Mouse (Mus musculus) 416B (cell line): ENCODE measurements at regions not wholly inside any gene's neighbourhood (a gene's known extent, or its start where the extent isn't known, plus 50 kb on each side); places are given as distances from the start of the nearest gene placed in this dataset.
"Not testable (repeated sequence)": the region's sequence is repeated elsewhere in the genome, so short reads cannot be mapped to it uniquely, and the experiment has no call there.

Source experiments
- DNase-seq: peaks from one replicate; pipeline ENCODE4 v3.0.0; 2011; ENCODE audit warnings: low read depth

GRCm38 (mm10) chr19:49115484-49115883, 909.7 kb downstream of the Sorcs3 start:
- DNase-seq: no peak

- no peak for DNase-seq
Measured at GRCm38 (mm10) chr19:49131664-49132063, 925.8 kb downstream of the Sorcs3 start.

DNA sequence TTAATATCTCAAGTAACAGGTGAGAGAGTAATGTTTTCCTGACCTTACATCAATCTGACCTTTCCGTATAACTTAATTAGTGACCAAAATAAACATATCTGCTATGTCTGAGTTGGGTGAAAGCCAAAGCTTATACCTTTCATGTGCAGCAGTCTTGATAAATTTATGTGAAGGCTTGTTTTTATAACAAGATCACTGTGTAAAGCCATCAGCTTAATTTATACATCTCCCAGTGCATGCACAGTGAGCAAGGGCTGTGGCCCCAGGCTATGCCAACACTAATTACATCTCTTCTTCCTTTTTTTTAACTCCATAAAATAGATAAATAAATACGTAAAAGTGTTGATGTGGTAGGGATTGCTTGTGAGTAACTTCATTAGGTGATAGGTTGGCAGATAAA, 966.3 kb downstream of the Sorcs3 start:
- DNase-seq: no peak

DNA sequence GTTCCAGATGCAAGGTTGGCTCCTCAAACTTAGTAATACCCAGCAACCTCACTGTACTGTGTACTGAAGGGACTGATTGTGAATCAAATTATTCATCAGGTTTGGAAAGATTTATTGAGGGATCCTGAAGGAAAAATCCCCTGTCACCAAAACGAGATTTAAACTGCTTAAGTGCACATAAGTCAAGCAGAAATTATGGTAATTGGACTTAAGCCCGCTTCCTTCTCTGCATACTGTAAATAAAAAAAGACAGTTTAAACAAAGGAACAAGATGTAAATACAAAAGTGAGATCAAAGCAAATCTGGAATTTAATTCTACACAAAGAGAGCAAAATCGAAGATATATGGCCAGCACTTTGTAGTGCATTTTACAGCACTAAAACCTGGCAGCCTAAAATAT, 1002.1 kb downstream of the Sorcs3 start:
- DNase-seq: no peak

GRCm38 (mm10) chr19:49242601-49243000, 1036.8 kb downstream of the Sorcs3 start:
- no peak for DNase-seq

DNA sequence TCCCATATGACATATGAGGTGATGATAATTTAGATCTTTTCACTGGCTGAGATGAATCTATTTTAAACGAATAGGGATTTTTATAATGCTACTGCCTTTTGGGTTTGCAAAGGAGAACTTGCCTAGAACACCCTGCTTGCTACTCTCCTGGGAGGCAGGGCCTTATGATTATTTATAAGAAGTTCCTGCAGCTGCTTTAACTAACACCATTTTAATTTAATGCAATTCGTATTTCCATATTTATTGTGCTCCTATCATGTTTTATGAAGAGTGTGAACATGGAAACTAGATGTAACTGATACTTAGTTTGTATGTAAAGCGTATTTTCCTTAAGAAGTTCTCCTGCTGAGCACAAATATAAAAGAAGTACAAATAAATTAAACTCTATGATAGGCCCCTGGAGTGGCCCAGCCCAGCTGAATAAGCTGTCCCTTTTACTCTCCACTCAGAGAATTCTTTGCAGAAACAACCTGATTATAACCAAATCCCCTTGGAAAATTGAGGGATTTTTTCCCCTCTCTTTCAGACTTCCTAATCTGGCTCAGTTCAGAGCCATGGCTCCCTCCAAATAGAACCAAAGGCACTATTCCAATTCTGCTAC, 1039.4 kb downstream of the Sorcs3 start:
- no peak for DNase-seq

GRCm38 (mm10) chr19:49264616-49265015, 1058.8 kb downstream of the Sorcs3 start:
- peak; percentile 4 for DNase-seq

GRCm38 (mm10) chr19:49267864-49268480, 1062.1 kb downstream of the Sorcs3 start:
- no peak for DNase-seq

GRCm38 (mm10) chr19:49282626-49283261, 1076.9 kb downstream of the Sorcs3 start:
- no peak for DNase-seq

DNA sequence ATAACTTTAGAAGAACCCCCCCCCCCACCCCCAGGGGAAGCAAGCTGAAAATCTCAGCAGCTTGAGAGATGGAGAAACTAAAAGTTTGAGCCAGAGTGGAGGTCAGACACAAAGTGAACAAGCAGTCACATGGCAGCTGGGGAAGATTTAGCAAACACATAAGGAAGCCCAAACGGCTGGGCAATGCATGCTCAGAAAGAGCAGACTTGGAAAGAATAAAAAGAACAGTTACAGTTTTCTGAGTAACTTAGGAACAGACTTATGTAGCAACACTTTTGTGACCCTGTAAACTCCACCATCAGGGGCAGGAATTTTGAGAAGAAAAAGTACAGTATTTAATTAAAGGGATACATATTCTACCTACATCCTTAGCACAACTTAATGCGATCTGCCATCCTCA, 1089.2 kb downstream of the Sorcs3 start:
- DNase-seq: no peak

GRCm38 (mm10) chr19:49299351-49300271, 1093.8 kb downstream of the Sorcs3 start:
- no peak for DNase-seq

DNA sequence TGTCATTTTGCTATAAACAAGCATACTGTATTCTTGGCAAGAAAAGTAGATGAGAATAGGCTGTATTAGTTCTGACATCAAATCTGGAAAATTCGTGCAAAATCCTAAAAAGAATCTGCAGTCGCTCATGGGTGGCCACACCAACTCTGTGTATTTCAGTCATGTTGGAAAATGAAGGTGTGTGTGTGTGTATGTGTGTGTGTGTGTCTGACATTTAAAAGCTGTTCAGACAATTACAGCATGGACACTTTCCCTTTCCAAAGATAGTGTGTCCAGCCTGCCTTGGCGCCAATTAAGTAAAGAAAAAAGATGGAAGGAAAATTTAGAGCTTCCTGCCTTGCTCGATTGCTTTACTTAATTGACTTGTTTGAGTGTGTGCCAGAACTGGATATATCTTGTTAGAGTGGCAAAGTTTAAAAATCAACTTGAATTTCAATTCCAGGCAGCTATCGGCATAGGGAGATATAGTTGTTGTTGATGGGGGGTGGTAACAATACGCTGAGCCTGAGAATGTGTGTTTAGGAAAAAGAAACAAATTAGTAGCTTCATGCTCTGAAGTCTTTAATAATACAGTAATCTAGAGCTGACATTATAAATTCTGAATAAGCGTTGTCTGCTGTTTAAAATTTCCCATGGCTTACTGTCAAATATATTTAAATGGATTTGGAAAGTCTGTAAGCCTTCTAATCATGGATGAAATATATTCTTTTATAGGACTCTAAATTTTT, 1095.7 kb downstream of the Sorcs3 start:
- DNase-seq: no peak

DNA sequence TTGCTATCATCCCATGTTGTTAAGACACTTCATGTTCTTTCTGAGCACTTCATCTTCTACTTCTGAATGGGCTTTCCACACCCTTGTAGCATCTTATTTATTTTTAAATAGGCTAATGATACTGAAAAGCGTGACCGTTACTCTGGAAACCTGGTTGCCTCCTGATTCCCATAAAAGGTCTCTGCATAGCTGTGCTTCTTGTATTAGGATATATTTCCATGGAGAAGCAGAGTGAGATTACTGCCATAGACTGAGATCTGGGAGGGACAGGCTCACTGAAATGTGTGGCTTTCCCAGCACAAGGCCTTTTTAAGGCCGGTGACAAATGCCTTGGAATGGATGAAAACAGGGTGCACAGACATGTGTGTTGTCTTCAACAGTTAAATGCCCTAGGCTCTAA, 1100.0 kb downstream of the Sorcs3 start:
- DNase-seq: no peak

GRCm38 (mm10) chr19:49314229-49314628, 1108.4 kb downstream of the Sorcs3 start:
- no peak for DNase-seq

GRCm38 (mm10) chr19:49359642-49360041, 1153.8 kb downstream of the Sorcs3 start:
- DNase-seq: no peak

GRCm38 (mm10) chr19:49360715-49361114, 1154.9 kb downstream of the Sorcs3 start:
- no peak for DNase-seq

DNA sequence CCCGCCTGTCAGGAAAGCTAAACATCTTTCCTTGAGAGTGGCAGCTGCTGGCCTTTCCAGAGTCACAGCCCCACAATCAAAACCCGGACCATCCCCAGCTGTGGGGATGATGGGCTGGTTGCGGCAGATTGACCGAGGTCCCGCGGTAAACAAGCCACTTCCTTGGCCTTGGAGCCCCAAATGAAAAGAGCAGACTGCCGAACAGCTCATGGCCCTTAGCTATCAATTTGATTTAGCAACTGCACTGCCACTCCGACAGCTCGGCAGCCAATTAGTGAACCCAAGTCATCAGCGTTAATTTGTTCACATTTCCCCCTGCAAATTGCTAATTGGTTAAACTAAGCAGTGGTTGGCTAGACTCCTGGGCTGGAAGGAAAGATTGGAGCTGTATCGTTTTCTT, 1155.3 kb downstream of the Sorcs3 start:
- DNase-seq: not testable (repeated sequence)

- no peak for DNase-seq
Measured at GRCm38 (mm10) chr19:49372921-49373320, 1167.1 kb downstream of the Sorcs3 start.

DNA sequence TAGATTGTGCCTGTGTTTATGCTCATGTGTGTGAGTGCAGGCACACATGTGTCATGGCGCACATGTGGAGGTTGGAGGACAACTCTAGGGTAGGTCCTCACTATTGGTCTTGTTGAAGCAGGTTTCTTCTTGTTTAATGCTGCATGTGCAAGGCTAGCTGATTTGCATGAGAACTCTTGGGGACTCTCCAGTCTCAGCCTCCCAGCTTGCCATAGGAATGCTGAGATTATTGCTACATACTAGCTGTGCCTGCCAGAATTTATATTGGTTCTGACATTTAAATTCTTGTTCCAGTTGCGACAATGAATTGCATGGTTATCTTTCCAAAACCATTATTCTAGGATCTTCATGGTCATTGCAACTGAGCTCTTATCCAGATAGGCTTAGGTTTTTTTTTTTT, 1168.5 kb downstream of the Sorcs3 start:
- no peak for DNase-seq

DNA sequence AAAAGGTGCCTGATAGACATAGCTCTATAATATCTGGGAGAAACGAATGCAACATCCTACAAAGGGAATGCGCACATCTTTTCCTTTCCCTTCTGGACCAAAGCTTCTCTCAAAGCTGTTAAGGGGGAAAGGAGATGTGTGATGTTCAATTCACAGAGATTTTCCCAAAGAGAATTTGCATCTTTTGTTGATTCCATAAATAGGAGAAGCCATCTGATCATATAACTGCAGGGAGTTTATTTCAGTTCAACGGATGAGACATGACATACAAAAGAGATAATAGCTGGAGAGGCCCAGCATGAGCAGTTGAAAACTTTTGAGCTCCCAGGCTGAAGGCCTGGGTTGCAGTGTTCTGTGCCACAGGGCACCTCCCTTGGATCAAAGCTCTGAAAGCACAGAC, 1169.1 kb downstream of the Sorcs3 start:
- DNase-seq: no peak

GRCm38 (mm10) chr19:49375754-49376619, 1170.2 kb downstream of the Sorcs3 start:
- DNase-seq: no peak
